Mouse (Mus musculus) heart, postnatal 14 days (tissue): Measurements from ENCODE around the gene Eri3. TPM values are rescaled to one million over a fixed set of nuclear protein-coding genes. Genes with fewer than 3 reads are reported as not detected.

Source experiments
- DNase-seq, 2 experiments: peaks; one replicate each; pipeline ENCODE4 v3.0.0; 2021 to 2022
- intact Hi-C: fragments of 180-260 bp; cut with DNase I; formaldehyde crosslinking; loops from one replicate; pipeline ENCODE4 v1.15.1; 2025
- total RNA-seq, 2 experiments: library from RNA; stranded (reverse); gene quantifications; 2 replicates each; pipeline ENCODE4 v1.2.3; 2021

Eri3 gene
- total RNA-seq, 2 experiments from 2014 or later, result 75.4 to 82.6 TPM

DNA sequence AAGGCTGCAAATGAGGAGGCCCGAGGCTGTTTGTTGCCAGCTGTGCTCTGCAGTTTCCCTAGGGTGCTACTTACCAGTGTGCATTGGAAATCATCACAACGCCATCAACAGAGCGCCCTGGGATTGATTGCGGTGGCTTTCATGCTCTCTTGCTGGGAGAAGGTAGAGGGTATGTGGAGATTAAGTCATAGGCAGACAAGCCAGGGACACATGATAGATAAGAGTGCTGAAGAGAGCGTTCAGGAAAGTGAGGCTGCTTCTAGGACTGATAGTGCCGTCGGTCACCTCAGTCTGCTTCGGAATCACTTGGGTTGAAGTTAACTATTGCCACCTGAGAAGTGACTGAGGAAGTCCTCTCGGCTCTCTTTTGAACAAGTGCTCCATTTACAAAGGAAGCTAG, 13.8 kb downstream of the Eri3 start:
- DNase-seq, result no peak
- intact Hi-C loops, result no loop called here

DNA sequence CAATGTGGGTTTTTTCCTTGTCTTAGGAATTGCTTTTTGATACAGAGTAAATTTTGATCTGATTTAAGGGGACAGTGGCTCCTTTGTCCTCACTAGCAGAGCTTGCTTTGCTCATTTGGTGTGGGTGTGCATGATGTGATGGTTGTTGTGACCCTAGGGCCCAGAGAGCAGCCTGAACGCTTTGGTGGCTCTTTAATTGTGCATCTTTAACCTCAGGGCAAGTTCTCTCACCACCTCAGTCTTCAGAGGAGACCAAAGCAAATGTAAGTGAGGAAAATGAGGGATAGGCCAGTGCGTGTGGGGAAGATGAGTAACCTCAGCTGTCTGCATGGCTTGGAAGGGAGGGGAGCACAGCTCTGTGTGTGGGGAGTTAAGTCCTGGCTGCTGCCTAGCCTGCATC, 18.7 kb downstream of the Eri3 start:
- intact Hi-C loops, result no loop called here
- DNase-seq, result no peak

DNA sequence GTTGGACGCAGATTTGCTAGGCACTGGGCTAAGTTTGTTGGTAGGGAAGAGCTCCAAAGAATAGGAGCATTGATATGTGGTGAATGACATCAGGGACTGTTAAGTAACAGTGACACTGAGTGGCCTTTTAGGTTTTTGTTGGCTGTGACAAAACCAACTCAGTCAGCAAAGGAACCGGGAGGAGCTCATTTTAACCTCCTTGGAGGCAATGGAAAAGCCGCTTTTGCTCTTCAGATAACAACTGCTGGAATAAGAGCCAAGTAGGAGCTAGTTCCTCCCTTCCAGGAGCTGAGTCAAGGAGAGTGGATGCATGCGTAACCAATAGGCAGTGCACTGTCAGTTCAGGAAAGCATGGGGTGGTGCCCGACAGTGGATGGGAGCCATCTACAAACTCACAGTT, 20.8 kb downstream of the Eri3 start:
- DNase-seq, result peak in 1 of 2 experiments; percentile 17
- intact Hi-C loops, result no loop called here

DNA sequence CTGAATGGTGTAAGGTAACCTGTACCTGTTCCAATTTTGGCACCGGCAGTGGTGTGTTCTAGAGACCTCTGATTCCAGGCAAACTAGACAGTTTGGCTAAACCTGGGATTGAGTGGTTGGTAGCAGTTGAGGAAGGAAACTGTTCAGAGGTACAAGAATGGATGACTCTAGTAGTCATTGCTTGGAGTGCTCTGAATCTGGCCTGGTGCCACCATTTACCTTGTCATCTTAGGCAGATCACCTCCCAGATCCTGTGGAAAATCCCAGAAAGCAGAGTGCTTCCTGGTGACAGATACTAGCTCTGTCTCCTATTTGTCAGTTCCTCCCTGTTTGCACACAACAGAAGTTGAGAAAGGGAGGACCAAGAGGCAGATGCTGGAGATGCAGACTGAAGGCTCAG, 27.4 kb downstream of the Eri3 start:
- DNase-seq, result no peak
- intact Hi-C loops, result no loop called here

DNA sequence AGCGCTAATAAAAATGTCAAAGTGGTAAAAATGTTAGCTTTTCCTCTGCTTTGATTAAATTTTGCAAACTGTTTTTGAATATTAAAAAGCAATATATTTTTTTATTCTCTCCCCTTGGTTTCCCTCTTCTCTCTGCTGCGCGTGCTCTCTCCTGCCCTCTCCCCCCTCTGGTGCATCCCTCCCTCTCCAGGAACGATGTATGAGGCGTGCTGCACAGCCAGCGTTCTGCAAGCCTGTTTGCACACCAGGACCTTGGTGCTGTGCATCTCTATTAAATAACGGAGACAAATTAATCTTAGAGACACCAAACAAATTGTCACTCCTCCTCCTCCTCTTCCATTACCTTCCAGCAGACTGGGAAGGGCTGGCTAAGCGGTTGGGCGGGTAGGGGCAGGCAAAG, 31.5 kb downstream of the Eri3 start:
- no peak for DNase-seq
- intact Hi-C loops, result no loop called here

DNA sequence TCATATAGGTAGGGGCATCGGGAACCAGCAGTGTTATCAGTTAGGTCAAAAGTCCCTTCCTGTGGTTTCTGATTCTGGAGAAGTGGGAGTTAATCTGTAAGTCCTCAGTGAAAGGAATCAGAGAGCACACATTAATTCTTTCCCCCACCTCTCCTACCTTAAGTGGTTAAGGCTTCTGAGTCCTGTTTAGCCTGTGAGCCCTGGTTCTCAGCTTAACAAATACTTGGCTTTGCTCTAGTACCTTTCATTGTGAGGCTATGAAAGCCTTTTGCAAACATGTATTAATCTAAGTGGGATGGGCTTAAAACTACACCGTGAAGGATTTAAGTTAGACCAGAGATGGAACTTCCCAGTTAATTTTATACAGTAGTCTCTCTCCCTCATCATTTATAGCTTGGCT, 35.8 kb downstream of the Eri3 start:
- intact Hi-C loops, result no loop called here
- no peak for DNase-seq

DNA sequence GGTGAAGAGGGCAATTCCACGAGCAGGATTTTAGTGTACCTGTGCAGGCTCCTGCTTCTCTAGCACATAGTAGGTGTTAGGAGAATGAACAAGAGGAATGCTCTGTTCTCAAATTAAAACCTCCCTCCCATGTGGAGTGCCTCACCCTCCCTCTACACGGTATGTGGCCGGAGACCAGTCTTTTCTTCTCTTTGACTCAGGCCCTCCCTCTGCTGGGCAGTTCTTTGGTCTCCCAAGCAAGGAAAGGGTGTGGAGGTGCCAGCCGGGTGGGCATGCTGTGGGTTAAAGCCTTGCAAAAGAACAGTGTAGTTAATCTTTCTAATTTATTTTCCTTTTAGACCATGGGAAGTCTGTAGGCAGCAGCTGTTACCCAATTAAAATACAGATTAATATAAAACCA, 37.3 kb downstream of the Eri3 start:
- intact Hi-C loops, result no loop called here
- DNase-seq, result no peak

DNA sequence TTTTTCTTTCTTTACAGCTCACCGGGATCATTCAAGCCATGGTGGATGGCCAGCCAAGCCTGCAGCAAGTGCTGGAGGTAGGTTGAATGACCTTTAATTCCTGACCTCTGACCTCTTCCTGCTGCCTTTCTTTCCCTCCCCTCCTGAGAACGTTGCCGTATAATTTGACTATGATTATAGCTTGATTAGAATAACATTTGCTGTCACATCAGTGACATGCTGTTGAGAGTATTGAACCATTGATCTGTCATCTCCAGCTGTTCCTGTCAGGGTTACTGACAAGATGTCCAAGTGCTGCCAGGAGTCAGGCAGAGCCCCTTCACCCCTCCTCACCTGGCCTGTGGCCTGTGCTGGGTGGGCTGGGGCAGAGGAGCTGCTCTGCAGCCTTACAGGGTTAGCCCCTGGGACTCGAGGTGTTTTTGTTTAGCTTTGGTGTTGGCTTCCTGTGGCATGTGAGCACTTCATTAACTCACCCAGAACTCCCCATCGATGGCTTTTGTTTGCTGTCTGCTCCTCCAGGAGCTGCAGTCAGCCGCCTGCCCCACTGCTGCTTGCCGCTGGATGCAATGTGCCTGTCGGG, 39.0 kb downstream of the Eri3 start:
- intact Hi-C loops, result no loop called here

DNA sequence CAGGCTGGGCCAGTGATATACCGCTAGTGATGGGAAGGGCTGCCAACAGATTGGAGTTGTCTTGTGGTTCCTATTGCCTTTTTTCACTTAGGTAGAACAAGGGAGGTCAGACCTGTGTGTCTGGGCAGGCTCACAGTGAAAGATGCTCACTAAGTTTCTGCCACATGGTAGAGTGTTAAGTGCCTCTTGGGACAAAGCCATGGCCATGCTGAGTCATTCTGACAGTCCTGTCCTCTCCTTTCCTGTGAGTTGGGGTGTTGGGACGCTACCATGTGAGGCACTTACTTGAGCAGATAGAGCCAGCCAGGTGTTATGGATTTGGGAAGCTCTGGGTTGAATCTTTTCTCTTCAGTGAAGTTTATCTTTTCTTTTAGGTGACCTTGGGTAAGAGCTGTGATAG, 40.6 kb downstream of the Eri3 start:
- intact Hi-C loops, result no loop called here
- DNase-seq, result peak; percentile 25 to 53

More for the DNA sequence above, 39.0 kb downstream of the Eri3 start:
- no peak for DNase-seq

DNA sequence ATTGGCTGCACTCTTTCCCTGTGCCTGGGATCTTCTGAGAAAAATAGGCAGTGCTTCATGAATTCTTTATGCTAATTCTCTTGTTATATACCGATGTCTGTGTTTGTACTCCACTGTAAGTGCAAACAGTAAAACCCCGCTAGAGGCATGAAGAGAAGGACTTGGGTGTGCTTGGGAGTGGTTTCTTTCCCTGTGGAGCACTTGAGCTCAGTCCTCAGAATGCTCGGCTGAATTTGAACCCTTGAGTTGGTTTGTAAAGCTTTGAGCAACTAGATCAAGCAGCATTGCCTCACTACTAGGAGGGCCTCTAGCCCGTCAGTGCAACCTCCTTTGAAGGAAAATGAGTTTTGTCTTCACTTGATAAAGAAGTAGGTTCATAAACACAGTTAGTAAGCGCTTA, 42.0 kb downstream of the Eri3 start:
- no peak for DNase-seq
- intact Hi-C loops, result no loop called here

DNA sequence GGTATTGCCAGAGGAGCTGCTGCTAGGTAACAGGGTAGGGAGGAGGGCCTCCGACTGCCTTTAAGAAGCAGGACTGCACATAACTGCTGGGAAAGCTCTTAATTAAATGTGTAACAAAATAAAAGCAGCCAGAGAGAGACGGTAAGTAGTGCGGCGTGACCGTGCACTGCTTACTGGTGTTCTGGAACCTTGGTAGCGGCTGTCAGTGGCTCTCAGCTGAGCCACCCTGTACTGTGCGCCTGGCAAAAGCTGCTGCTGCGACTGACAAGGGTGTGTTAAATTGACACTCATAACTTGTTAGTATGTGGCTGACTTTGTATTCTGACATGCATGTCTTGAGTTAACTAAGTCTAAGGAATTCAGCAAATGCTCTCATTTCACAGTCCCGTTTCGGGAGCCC, 45.1 kb downstream of the Eri3 start:
- DNase-seq, result no peak
- intact Hi-C loops, result no loop called here

DNA sequence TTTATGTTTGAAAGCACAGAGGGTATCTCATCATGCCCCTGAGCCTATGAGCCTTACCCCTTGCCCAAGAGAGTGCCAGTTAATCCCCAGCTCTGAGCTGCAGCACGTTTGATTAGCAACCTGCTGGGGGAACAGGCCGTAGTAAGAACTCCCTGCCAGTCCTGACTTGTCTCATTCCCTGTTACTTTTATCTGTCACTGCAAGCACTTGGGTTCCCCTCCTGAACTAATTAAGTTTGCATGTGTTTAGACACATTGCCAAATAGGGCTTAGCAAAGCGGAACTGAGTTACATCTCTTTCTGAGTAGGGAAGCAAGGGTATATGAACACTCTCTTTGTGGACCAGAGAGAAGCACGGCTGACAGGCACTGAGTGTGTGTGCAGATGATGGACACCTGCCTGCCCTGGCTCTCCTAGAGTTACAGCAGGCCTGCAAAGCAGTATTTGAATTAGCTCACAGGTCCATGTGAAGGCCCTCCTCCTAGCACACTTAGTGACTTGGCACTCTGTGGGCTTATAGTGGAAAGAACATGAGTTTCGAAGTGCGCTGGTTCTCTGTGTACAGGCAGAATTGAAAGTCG, 49.9 kb downstream of the Eri3 start:
- DNase-seq, result no peak
- intact Hi-C loops, result no loop called here

DNA sequence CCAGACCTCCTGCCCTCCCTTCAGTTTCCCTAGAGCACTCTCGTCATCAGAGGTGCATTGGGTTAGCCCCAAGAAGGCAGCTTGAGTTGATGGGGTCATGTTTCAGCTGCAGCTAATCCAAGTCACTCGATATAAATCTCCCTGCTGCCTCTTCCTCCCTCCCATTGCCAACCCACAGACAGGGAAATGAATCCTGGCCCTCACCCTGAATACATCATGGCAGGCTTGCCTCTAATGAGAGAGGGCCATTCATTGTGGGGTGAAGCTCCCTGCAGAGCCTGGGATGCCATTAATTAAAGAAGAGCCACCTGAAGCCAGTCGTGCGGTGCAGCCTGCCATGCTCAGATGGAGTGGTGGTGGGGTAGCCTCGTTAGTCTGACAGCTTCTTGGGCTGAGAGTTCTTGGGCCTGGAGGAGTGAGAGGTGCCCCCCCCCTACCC, 51.2 kb downstream of the Eri3 start:
- intact Hi-C loops, result no loop called here
- DNase-seq, result no peak

DNA sequence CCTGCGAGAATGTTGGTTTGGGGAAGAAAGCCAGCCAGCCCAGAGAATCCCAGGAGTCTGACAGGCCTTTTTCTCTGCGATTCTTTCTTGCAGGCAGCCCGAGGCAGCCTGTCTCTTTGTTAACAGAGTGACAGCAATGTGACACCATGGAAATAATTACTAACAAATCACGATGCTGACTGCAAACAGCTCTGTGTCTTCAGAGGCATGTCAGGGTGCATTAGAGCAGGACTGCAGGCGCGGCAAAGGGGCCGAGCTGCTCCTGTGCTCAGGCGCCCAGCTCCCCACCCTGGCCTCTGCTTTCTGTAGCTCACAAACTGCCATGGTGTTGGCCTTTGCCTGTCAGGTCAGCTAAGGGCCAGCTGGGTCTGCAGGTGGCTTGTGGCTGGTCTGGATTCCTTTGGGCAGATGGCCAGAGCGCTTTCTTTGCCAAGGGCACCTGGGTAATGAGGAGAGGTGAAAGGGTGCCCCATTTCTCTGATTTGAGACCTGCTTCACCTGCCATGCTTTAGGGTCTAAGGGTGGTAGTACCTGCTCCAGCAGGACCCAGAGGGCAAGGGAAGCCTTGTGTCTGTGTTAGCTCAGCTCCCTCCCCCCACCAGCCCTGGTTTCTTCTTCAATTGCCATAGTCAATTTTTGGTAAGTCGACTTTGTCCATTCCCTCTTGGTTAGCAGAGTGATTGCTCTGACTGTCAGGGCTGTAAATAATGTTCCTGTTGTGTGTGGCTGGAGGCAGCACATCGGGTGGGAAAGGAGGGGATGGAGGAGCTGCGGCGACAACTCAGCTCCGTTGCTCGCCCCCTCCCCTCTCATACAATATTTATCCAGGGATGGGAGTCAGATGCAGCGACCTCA, 55.2 kb downstream of the Eri3 start:
- intact Hi-C loops, result no loop called here
- no peak for DNase-seq

DNA sequence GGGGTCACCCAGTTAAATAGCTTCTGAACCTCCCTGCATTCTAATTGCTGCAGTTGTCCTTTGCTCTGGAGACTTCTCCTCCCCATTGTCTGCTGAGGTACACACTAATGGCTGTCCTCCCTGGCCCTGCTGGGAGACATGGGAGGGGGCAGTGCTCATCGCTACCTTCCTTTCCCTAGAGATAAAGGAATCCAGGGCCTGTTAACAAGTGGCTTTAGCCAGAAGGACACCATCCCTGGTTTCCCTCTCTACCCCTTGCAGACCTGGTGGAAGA, 55.7 kb downstream of the Eri3 start:
- intact Hi-C loops, result no loop called here
- no peak for DNase-seq

DNA sequence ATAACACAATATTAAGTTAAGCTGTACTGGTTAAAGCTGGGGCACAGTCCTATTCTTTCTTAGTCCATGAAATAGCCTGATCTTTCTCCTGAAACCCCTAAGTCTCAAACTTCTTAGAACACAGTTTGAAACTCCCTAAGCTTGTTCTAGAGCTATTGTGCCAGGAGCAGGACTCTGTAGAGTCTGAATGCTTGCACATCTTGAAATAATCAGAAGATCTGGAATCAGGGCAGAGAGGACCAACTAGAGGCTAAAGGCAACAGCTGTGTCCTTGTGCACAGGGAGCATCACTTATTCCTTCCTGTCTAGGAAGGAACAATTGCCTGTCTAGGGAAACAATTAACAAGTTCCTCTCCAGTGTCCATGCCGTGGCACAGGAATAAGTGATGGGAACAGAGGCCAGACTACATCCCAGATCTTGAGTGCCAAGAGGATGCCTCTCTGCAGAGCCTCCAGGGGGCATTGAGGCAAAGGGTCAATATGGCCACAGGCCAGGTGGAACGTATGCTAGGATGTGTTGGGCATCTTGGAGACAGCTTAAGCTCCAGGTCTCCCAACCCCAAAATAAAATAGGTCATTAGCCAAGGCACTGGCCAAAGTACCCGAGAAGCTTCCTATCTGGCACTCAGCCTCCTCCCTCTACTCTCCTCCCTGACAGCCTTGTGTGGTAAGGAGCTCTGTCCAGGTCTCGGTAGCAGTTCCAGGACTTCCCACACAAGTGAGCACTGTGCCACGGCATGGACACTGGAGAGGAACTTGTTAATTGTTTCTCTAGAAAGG, 56.9 kb downstream of the Eri3 start:
- DNase-seq, result no peak
- intact Hi-C loops, result no loop called here

DNA sequence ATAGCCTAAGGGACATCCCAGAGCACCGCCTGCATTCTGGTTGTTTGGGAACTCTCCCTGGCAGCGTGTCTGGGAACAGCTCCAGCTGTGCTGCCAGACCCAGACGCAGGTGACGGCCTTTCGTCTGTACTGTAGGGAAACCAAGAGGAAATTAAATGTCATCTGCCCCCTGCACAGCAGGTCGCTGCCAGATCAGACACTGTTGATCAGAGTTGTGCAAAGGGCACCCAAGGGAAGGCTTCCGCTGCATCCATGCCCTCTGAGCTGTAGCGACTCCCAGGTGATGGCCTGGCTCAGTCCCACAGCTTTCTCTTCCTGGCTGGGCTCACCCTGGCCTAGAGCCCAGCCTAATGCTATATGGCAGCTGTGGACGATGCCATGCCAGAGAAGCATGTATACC, 58.1 kb downstream of the Eri3 start:
- DNase-seq, result peak; percentile 15 to 37
- intact Hi-C loops, result no loop called here

DNA sequence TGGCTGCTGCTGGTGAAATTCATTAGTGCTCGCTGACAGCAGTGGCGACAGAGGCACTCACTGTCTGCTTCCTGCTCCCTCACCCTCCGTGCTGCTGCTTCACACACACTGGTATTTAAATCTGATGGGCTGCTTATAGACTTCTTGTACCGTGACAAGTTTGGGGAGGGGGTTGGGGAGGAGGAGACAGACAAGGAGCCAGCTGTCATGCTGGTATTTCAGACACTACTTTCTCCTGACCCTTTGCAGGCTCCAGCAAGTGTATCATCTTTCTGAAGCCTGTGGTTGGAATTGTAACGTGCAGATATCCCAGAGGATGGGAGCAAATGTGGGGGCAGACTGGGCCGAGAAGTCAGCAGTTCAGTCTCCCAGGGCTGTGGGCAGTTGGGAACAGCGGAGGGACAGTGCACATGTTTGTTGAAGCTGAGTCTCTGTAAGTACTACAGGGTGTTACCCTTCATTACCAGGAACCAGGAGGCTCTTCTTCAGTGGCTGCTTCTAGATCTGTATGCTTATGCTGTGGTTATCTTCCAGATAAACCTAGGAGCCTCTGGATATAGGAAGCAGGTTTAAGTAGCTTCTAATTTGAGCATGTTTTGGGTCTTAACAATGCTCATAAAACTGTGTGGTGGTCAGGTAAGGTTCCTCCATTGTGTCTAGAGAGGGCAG, 59.3 kb downstream of the Eri3 start:
- DNase-seq, result no peak
- intact Hi-C loops, result no loop called here

DNA sequence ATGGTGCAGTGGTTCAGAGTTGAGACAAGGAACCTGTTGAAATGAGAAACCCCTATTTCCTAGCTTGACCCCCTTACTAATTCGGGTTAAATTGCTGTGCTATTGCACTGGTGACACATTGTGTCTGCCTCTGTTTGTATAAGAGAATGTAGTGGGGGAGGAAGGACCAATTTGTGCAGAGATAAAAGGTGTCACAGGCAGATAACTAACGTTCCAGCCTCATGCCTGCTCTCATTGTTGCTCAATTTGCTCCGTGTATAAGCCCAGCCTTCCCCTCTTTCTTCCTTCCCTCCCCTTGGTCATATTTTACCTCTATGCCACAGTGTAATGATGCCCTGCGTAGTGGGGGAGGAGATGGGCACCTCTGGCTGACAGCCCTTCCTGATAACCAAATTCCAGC, 61.2 kb downstream of the Eri3 start:
- intact Hi-C loops, result no loop called here
- DNase-seq, result no peak

DNA sequence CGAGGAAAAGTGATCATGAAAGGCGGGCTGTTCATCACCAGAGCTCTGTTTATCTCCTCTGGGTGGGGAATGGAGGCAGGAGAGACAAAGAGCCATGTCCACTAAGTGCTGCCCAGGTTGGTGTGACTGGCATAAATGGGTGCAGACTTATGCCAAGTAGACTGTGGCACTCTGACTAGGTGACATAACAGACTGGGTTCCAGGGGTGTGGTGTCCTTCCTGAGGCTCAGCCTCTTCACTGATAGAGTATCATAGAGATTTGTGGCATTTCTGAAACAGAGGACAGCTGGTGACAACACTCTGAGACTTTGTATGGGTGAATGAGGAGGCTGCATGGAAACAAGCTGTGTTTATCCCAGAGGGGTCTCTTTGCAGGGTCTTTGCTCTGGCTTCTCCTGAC, 61.6 kb downstream of the Eri3 start:
- no peak for DNase-seq
- intact Hi-C loops, result no loop called here

DNA sequence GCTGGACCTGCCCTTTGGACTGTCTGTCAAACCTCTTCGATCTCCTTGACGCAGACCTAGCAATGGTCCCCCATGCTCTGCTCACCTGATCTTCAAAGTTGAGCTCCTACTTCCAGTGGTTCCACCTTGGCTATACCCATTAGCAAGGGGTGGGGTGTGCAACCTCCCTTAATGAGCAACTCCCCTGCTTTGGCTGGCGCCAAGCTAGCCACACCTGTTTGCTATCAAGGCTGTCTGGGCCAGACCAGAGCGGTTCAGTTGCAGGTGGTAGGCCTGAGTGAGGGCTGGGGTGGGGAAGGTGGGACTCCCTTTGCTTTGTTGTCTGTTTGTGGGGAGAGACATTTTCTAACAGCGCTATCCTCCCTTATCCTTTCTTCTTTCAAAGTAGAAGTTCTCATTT, 62.5 kb downstream of the Eri3 start:
- intact Hi-C loops, result no loop called here
- no peak for DNase-seq
